Mouse (Mus musculus) megakaryocyte, embryonic 14.5 days (primary cell): Measurements from ENCODE around the gene Nucb1. TPM values are rescaled to one million over a fixed set of nuclear protein-coding genes. Genes with fewer than 3 reads are reported as not detected.
"Not testable (repeated sequence)": the region's sequence is repeated elsewhere in the genome, so short reads cannot be mapped to it uniquely, and the experiment has no call there.

ENCODE experiments used
- H3K27me3 ChIP-seq: replicated peaks from 2 replicates; pipeline ENCODE3; 2012; ENCODE audit warnings: inconsistent platforms
- H3K36me3 ChIP-seq: replicated peaks from 2 replicates; pipeline ENCODE3; 2012; ENCODE audit warnings: low read length, inconsistent platforms, mixed read lengths
- H3K4me1 ChIP-seq: 2 replicates; pipeline ENCODE4 v1.6.1; 2012; ENCODE audit warnings: inconsistent platforms
- H3K4me3 ChIP-seq: replicated peaks from 2 replicates; pipeline ENCODE3; 2012; ENCODE audit warnings: moderate library complexity, mild to moderate bottlenecking, inconsistent platforms
- H3K9me3 ChIP-seq: 2 replicates; pipeline ENCODE4 v1.6.1; 2012; ENCODE audit warnings: inconsistent platforms
- FLI1 ChIP-seq: IDR thresholded peaks from 2 replicates; pipeline ENCODE4 v1.6.1; 2012; ENCODE audit warnings: low read length, inconsistent platforms, mixed read lengths
- GATA1 ChIP-seq: IDR thresholded peaks from 3 replicates; pipeline ENCODE4 v1.6.1; 2012; ENCODE audit warnings: mixed read lengths, low read length, inconsistent platforms, borderline replicate concordance
- polyA plus RNA-seq: library from polyadenylated mRNA; stranded (reverse); fragments of >175 nt; gene quantifications from 2 replicates; pipeline ENCODE4 v1.2.3, GENCODE M21; 2012; ENCODE audit warnings: low replicate concordance; ENCODE audit not compliant: insufficient read depth

The Nucb1 gene
- polyA plus RNA-seq, 1 experiment: 504 TPM

DNA sequence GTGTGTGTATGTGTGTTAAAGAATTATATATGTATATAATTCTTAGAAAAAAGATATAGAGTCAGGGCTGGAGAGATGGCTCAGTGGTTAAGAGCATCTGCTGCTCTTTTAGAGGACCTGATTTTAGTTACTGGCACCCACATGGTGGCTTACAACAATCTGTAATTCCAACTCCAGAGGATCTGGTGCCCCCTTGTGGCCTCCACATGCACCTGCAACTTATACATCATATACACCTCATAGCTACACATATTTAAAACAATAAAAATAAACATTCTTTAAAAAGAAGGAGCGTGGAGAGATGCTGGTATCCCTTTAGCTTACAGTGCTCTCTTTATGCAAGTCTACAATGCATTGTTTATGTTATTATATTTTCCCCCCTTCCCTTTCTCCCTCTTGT, 34.3 kb upstream of the Nucb1 start:
- H3K9me3 ChIP-seq: peaks cover 8% of the 10 kb centered on the region
- TF ChIP-seq FLI1 (no peak), GATA1 (no peak)
- H3K4me3 ChIP-seq: no peak overlapping the region
- no peaks in the 10 kb centered on the region for H3K36me3 ChIP-seq
- H3K27me3 ChIP-seq: peaks cover 33% of the 10 kb centered on the region
- H3K4me1 ChIP-seq: no peaks in the 10 kb centered on the region; the same call in 1 of the 2 replicates

DNA sequence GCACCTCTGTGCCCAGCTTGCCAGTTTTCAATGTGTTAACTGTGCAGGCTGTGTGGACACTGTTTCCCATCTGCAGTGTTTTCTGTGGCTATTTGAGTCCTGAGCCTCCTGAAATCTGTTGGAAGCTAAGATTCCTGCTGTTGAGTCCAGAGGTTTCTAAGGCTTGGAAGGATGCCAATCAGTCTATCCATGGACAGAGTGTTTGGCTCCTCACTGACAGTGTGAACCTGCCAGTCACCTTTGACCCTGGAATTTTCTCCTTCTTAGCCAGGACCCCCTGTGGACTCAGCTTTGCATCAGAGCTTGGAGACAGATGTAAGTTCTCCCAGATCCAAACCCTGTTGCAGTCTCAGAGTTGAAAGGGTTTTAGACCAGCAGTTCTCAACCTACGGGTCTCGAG, 30.0 kb upstream of the Nucb1 start:
- TF ChIP-seq FLI1 (no peak), GATA1 (no peak)
- Histone ChIP-seq H3K4me1 (peaks cover 17% of the 10 kb centered on the region), H3K36me3 (no peaks in the 10 kb centered on the region), H3K27me3 (peaks cover 28% of the 10 kb centered on the region), H3K9me3 (peaks cover 12% of the 10 kb centered on the region), H3K4me3 (no peak overlapping the region)

GRCm38 (mm10) chr7:45539095-45539494, 28.9 kb upstream of the Nucb1 start:
- TF ChIP-seq FLI1 (no peak), GATA1 (no peak)
- peaks cover 33% of the 10 kb centered on the region for H3K27me3 ChIP-seq

GRCm38 (mm10) chr7:45538163-45539041, 28.2 kb upstream of the Nucb1 start:
- Histone ChIP-seq H3K4me3 (peak overlapping the region; percentile 86), H3K27me3 (peaks cover 34% of the 10 kb centered on the region), H3K36me3 (no peaks in the 10 kb centered on the region), H3K4me1 (peaks cover 22% of the 10 kb centered on the region), H3K9me3 (peaks cover 4% of the 10 kb centered on the region)
- no peak for TF ChIP-seq GATA1
- no peak for TF ChIP-seq FLI1

More at GRCm38 (mm10) chr7:45539095-45539494, 28.9 kb upstream of the Nucb1 start:
- H3K4me3 ChIP-seq: no peak overlapping the region
- H3K4me1 ChIP-seq: peaks cover 22% of the 10 kb centered on the region
- H3K9me3 ChIP-seq: peaks cover 8% of the 10 kb centered on the region
- no peaks in the 10 kb centered on the region for H3K36me3 ChIP-seq

DNA sequence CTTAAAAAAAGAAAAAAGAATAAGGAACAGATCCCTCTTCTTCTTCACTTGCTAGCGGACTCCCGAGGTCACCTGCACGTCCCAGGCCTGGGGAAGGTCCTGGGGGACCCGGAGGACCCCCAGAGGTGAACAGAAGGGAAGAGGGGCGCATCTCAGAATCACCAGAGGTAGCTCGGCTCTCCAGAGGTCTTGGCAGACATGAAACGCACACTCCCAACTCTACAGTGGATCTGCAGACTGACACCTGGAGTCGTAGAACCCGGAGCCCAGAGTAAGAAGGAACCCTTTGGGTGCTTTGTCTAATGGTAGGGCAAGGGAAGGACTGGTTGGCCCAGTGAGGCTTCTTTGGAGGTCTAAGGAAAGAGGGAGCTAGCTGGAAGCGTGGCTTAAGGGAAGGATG, 27.4 kb upstream of the Nucb1 start:
- H3K27me3 ChIP-seq: peaks cover 35% of the 10 kb centered on the region
- peak overlapping the region; percentile 86 for H3K4me3 ChIP-seq
- peaks cover 4% of the 10 kb centered on the region for H3K9me3 ChIP-seq
- H3K36me3 ChIP-seq: no peaks in the 10 kb centered on the region
- TF ChIP-seq GATA1: no peak
- no peak for TF ChIP-seq FLI1
- peaks cover 22% of the 10 kb centered on the region for H3K4me1 ChIP-seq

DNA sequence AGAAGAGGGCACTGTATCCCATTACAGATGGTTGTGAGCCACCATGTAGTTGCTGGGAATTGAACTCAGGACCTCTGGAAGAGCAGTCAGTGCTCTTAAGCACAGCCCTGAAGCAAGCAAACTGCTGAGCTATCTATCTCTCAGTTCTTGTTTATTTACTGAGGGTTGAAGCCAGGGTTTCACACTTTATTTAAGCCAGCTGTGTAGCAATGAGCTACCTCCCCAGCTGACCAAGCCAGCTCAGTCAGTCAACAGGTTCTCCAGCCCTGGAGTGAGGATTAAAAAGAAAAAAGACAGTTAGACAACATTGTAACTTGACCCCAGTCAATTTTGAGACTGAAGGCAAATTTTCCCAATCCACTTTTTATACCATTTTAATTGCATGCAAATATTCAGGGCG, 25.5 kb upstream of the Nucb1 start:
- TF ChIP-seq GATA1 (no peak), FLI1 (no peak)
- H3K36me3 ChIP-seq: no peaks in the 10 kb centered on the region
- peaks cover 33% of the 10 kb centered on the region for H3K27me3 ChIP-seq
- H3K4me3 ChIP-seq: no peak overlapping the region
- peaks cover 23% of the 10 kb centered on the region for H3K4me1 ChIP-seq
- peaks cover 4% of the 10 kb centered on the region for H3K9me3 ChIP-seq

- no peak overlapping the region for H3K4me3 ChIP-seq
- TF ChIP-seq FLI1: no peak
- no peak for TF ChIP-seq GATA1
- H3K36me3 ChIP-seq: no peaks in the 10 kb centered on the region
- H3K27me3 ChIP-seq: peaks cover 21% of the 10 kb centered on the region
- no peaks in the 10 kb centered on the region for H3K9me3 ChIP-seq
- peaks cover 42% of the 10 kb centered on the region for H3K4me1 ChIP-seq
These were observed 20.4 kb upstream of the Nucb1 start for GRCm38 (mm10) chr7:45530643-45531042.

- Histone ChIP-seq H3K9me3 (no peaks in the 10 kb centered on the region), H3K4me3 (peak overlapping the region; percentile 71), H3K36me3 (peaks cover 9% of the 10 kb centered on the region), H3K4me1 (peaks cover 41% of the 10 kb centered on the region), H3K27me3 (peaks cover 20% of the 10 kb centered on the region)
- no peak for TF ChIP-seq FLI1
- no peak for TF ChIP-seq GATA1
These were observed 19.3 kb upstream of the Nucb1 start for GRCm38 (mm10) chr7:45529461-45529860.

- Histone ChIP-seq H3K36me3 (peaks cover 30% of the 10 kb centered on the region), H3K4me1 (peaks cover 61% of the 10 kb centered on the region), H3K4me3 (peak overlapping the region; percentile 99)
These were observed 17.0 kb upstream of the Nucb1 start for GRCm38 (mm10) chr7:45527169-45527568.

GRCm38 (mm10) chr7:45526474-45527120, 16.4 kb upstream of the Nucb1 start:
- Histone ChIP-seq H3K4me1 (peaks cover 67% of the 10 kb centered on the region), H3K27me3 (peaks cover 9% of the 10 kb centered on the region), H3K36me3 (peaks cover 31% of the 10 kb centered on the region), H3K4me3 (peak overlapping the region; percentile 99), H3K9me3 (no peaks in the 10 kb centered on the region)
- TF ChIP-seq GATA1 (no peak), FLI1 (no peak)

More at GRCm38 (mm10) chr7:45527169-45527568, 17.0 kb upstream of the Nucb1 start:
- not testable (repeated sequence) for H3K27me3 ChIP-seq, H3K9me3 ChIP-seq
